Mouse (Mus musculus): ENCODE results near the gene Rab5c.
A peak's percentile ranks its signal among the peaks of the same experiment; 100 is the strongest.

DNA sequence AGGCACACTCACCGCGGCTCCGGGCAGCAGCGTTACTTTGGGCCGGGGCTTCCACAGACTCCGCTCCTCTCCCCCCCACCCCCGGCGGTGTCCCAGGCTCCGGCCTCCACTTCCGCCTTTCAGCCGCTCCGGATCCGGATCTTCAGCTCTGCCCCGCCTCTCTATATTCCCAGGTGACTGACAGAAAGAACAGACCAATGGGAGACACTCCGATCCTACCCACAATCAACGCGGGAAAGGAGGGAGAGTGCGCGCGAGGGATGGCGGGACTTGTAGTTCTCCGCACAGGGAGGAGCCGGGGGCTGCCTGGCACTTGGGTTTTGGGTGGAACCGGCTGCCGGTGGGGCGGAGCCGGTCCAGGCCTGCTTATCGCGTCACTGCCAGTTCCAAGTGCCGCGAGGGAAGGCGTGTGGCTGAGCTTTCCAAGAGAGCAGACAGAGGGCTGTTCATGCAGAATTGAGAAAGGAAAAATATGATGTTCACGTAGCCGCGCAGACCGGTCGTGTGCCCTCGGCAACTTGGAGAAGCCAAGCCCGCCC lies at the start of gene Rab5c:
- TF ChIP-seq CTCF (IDR thresholded peaks at IDR 0.05 in 2 of 3, conservative IDR thresholded peaks at IDR 0.05 in 1 of 3; ENCODE audit: control insufficient read depth in 1 of 3, insufficient read depth in 1 of 3, low read depth in 2 of 3, low read length in 3 of 3, poor library complexity in 1 of 3, severe bottlenecking in 1 of 3) (0 out of 6 replicates have a peak, but pooled peaks of 1 of the 3 experiments have one; percentile 2), TAL1 (IDR thresholded peaks at IDR 0.05; ENCODE audit: low read length) (peak; percentile 40), HCFC1 (IDR thresholded peaks at IDR 0.05; ENCODE audit: low read depth, low read length) (peak; percentile 98), MAFK (IDR thresholded peaks at IDR 0.05; ENCODE audit: borderline replicate concordance, low read depth, low read length) (no peak), TCF12 (IDR thresholded peaks at IDR 0.05; ENCODE audit: low read depth, low read length) (peak; percentile 74; the same call in 1 of the 2 replicates), EP300 (IDR thresholded peaks at IDR 0.05; ENCODE audit: low read depth in 1 of 2, low read length in 2 of 2) (peak in 1 of 2 experiments; percentile 38; a peak in 1 of 4 replicates)
